Mouse (Mus musculus) neural tube, embryonic 15.5 days (tissue): Measurements from ENCODE around the gene Steap4. TPM values are rescaled to one million over a fixed set of nuclear protein-coding genes. Genes with fewer than 3 reads are reported as not detected.

Experiments
- ATAC-seq: fragments of 200-750 bp; cut with Nextera tagmentation; 2 replicates; pipeline ENCODE4 v1.8.0; 2017; ENCODE audit warnings: mild to moderate bottlenecking, moderate TSS enrichment, moderate library complexity; ENCODE audit not compliant: low FRiP score
- H3K27ac ChIP-seq: fragments of 300-500 bp; sonication (generic); replicated peaks from 2 replicates; pipeline ENCODE4 v1.5.1; 2015; ENCODE audit warnings: mild to moderate bottlenecking, inconsistent platforms
- H3K27me3 ChIP-seq: fragments of 300-500 bp; sonication (generic); replicated peaks from 2 replicates; pipeline ENCODE4 v1.6.1; 2015; ENCODE audit warnings: inconsistent platforms
- H3K36me3 ChIP-seq: fragments of 300-500 bp; sonication (generic); 2 replicates; pipeline ENCODE4 v1.6.1; 2015; ENCODE audit warnings: inconsistent platforms
- H3K4me1 ChIP-seq: fragments of 300-500 bp; sonication (generic); 2 replicates; pipeline ENCODE4 v1.6.1; 2015; ENCODE audit warnings: inconsistent platforms
- H3K4me2 ChIP-seq: fragments of 300-500 bp; sonication (generic); 2 replicates; pipeline ENCODE4 v1.6.1; 2015; ENCODE audit warnings: inconsistent platforms, mild to moderate bottlenecking, moderate library complexity
- H3K4me3 ChIP-seq: fragments of 300-500 bp; sonication (generic); replicated peaks from 2 replicates; pipeline ENCODE4 v1.5.1; 2015; ENCODE audit warnings: mild to moderate bottlenecking, inconsistent platforms
- H3K9ac ChIP-seq: fragments of 300-500 bp; sonication (generic); replicated peaks from 2 replicates; pipeline ENCODE4 v1.6.1; 2015; ENCODE audit warnings: mild to moderate bottlenecking, inconsistent platforms
- H3K9me3 ChIP-seq: fragments of 300-500 bp; sonication (generic); replicated peaks from 2 replicates; pipeline ENCODE4 v1.6.1; 2016; ENCODE audit warnings: inconsistent platforms
- WGBS: fragments of 180-500 bp; shearing (Covaris S2); methylation state at CpG from one replicate; pipeline ENCODE4 v1.1.7; 2015; ENCODE audit warnings: mixed read lengths; 5-methylcytosine and 5-hydroxymethylcytosine counted together
- polyA plus RNA-seq: library from polyadenylated mRNA; unstranded; fragments of >200 nt; fragmentation: Nextera tagmentation; extraction: Ambion mirVana; gene quantifications from 2 replicates; pipeline ENCODE4 v1.2.1, GENCODE M21; 2015

The Steap4 gene
- polyA plus RNA-seq, 1 experiment from 2014 or later, result 0.45 TPM

DNA sequence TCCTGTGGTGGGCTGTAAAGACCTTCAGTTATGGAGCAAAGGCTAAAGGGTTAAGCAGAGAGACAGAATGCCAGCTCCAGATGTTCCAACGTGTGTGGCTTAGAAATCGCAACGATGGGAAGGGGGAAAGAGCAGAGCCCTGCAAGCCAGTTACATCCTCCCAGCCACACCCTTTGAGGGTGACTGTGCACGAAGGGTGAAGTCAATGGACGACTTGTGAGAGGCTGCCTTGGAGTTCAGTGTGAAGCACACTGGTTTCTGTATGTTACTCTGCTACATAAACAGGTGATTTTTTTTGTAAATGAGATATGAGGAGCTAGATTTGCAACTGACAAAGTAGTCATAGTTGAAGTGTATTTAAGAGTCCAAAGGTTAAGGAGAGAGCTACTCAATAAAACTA lies 33.5 kb downstream of the Steap4 start:
- 60% methylated on average over 5 of the region's 5 CpGs for WGBS
- ATAC-seq, result no peak
- Histone ChIP-seq H3K4me2 (no peak overlapping the region), H3K36me3 (no peaks in the 10 kb centered on the region), H3K9me3 (no peaks in the 10 kb centered on the region), H3K9ac (no peak overlapping the region), H3K27ac (no peak overlapping the region), H3K27me3 (no peaks in the 10 kb centered on the region), H3K4me1 (no peaks in the 10 kb centered on the region), H3K4me3 (no peak overlapping the region)

DNA sequence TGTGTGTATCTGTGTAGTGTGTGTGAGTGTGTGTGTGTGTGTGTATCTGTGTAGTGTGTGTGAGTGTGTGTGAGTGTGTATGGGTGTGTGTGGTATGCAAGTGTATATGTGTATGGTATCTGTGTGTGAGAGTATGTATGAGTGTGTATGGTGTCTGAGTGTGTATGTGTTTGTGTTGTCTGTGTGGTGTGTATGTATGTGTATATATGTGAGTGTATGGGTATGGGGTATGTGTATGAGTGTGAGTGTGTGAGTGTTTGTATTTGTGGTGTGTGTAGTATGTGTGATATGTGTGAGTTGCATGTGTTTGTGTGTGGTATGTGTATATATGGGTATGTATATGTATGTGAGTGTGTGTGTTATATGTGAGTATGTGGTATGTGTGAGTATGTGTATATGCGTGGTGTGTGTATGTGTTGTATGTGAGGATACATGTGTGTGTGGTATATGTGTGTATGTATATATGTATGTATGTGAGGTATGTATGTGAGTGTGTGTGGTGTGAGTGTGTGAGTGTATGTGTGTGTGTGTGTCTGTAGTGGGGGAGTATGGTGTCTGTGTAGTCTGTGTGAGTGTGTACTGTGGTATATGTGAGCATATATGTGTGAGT lies 35.1 kb downstream of the Steap4 start:
- H3K36me3 ChIP-seq, result no peaks in the 10 kb centered on the region
- H3K4me3 ChIP-seq, result no peak overlapping the region
- no peaks in the 10 kb centered on the region for H3K9me3 ChIP-seq
- 94% methylated on average over 1 of the region's 1 CpGs for WGBS
- no peak overlapping the region for H3K4me2 ChIP-seq
- no peak for ATAC-seq
- H3K9ac ChIP-seq, result no peak overlapping the region
- no peaks in the 10 kb centered on the region for H3K27me3 ChIP-seq
- H3K27ac ChIP-seq, result no peak overlapping the region
- no peaks in the 10 kb centered on the region for H3K4me1 ChIP-seq

DNA sequence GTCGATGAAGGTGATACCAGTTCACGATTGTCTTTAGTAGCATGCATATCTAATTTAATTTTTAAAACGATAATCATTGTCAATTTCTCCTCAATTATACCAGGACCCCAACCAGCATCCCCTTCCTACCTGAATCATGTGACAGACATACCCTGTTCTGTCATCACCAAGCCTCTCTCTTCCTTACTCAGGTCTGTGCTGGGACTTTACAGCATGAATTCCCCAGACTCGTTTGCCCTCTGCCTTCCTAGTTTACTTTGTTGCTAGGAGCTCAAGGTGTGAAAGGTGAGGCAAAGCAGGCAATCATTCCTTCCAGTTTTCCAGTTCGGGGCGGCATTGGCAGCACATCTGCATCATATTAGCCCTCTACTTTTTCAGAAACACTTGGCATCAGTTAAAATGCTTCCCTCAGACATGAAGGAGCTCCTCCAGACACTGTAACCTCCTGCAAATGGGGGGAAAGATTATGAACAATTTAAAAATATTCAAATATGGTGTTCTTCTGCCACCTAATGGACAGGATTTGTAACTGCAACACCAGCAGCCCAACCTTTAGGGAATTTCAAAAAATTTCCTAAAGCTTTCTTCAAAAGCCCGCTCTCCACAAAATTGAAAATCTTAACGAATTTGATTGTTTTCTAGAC lies 36.3 kb downstream of the Steap4 start:
- Histone ChIP-seq H3K36me3 (no peaks in the 10 kb centered on the region), H3K4me2 (no peak overlapping the region), H3K27ac (no peak overlapping the region), H3K4me3 (no peak overlapping the region), H3K27me3 (no peaks in the 10 kb centered on the region), H3K9me3 (no peaks in the 10 kb centered on the region), H3K9ac (no peak overlapping the region), H3K4me1 (no peaks in the 10 kb centered on the region)
- peak; percentile 68 for ATAC-seq
- 57% methylated on average over 8 of the region's 8 CpGs for WGBS

DNA sequence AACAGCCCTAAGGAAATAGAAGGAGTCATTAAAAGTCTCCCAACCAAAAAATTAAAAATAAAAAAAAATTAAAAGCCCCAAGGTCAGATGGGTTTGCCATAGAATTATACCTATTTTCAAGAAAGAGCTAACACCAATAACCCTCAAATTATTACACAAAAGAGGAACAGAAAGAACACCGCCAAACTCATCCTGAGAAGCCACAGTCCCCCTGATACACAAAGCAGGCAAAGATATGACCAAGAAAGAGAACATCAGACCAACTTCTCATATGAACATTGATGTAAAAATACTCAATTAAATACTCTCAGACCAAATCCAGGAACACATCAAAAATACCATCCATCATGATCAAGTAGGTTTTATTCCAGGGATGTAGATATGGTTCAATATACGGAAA lies 36.8 kb downstream of the Steap4 start:
- Histone ChIP-seq H3K9ac (no peak overlapping the region), H3K4me2 (no peak overlapping the region), H3K4me1 (no peaks in the 10 kb centered on the region), H3K4me3 (no peak overlapping the region), H3K27ac (no peak overlapping the region), H3K36me3 (no peaks in the 10 kb centered on the region), H3K9me3 (no peaks in the 10 kb centered on the region), H3K27me3 (no peaks in the 10 kb centered on the region)
- no peak for ATAC-seq
- WGBS, result 96% methylated on average over 2 of the region's 2 CpGs

DNA sequence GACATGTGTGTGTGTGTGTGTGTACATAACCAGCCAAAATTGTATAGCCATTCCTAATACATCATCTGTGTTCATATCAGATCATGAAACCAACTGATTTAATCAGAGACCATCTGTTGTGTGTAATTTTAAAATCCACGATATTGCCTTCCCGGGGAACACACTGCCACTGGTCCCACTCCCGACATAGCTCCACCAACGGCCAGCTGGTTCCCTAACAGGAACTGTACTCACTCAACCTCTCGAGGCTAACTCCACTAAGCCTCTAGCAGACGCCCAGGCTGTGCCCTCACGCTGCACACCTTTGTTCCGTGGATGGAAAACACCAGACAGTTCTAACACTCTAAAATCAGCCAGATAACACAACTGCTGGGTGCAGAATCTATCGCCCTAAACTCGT lies 40.2 kb downstream of the Steap4 start:
- WGBS, result 78% methylated on average over 10 of the region's 10 CpGs
- ATAC-seq, result no peak
- no peaks in the 10 kb centered on the region for H3K9me3 ChIP-seq
- H3K36me3 ChIP-seq, result no peaks in the 10 kb centered on the region
- H3K27me3 ChIP-seq, result no peaks in the 10 kb centered on the region
- no peak overlapping the region for H3K4me3 ChIP-seq
- no peak overlapping the region for H3K9ac ChIP-seq
- no peak overlapping the region for H3K27ac ChIP-seq
- H3K4me1 ChIP-seq, result no peaks in the 10 kb centered on the region
- no peak overlapping the region for H3K4me2 ChIP-seq

DNA sequence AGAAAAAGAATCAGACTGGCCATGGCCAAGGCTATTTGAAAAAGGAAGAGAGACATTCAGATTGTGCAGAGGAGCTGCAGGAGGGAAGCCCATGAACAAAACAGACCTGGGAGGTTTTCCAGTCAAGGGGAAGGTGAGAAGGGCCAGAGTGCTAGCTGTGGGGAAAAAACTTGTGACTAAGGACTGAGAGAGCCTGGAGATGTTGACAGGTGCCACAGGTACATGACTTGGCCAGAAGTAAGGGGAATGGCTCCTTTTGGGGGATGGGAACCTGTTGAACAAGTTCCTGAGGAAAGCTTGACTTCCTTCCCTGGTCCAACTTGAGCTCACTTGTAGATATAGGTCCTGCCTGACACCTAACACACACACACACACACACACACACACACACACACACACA lies 42.6 kb downstream of the Steap4 start:
- Histone ChIP-seq H3K9ac (no peak overlapping the region), H3K4me2 (no peak overlapping the region), H3K36me3 (no peaks in the 10 kb centered on the region), H3K9me3 (no peaks in the 10 kb centered on the region), H3K4me3 (no peak overlapping the region), H3K27ac (no peak overlapping the region), H3K4me1 (no peaks in the 10 kb centered on the region), H3K27me3 (no peaks in the 10 kb centered on the region)
- ATAC-seq, result no peak

DNA sequence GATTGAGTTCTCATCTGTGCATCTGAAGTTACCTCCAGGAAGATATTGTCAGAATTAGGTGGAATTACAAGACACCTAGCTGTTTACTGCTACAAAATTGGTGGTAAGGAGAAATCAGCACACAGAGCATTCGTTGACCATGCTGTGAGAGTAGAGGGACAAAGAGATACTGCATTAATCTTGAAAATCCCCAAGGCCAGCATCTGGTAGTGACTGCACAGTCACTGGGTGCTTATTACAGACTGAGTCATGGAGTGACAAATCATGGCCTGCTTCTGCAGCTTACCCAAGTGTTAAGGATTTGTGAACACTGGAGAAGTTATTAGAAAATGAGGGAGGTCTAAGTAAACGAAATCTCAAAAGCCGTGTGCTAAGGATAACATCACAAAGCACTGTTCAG lies 53.0 kb downstream of the Steap4 start:
- no peak for ATAC-seq
- 74% methylated on average over 3 of the region's 3 CpGs for WGBS

More for the DNA sequence above, 53.0 kb downstream of the Steap4 start:
- no peak overlapping the region for H3K4me2 ChIP-seq
- no peak overlapping the region for H3K4me3 ChIP-seq
- no peaks in the 10 kb centered on the region for H3K4me1 ChIP-seq
- H3K9me3 ChIP-seq, result no peaks in the 10 kb centered on the region
- no peaks in the 10 kb centered on the region for H3K36me3 ChIP-seq
- H3K9ac ChIP-seq, result no peak overlapping the region
- H3K27ac ChIP-seq, result no peak overlapping the region
- H3K27me3 ChIP-seq, result no peaks in the 10 kb centered on the region

Other genes starting within 250 kb of the Steap4 start
- gene Sri, start 85.6 kb downstream of the Steap4 start, polyA plus RNA-seq, result 192 and 204 TPM in 2 replicates